Mouse (Mus musculus) left cerebral cortex, postnatal 4 days (tissue): Measurements from ENCODE around the gene Dock4. TPM values are rescaled to one million over a fixed set of nuclear protein-coding genes. Genes with fewer than 3 reads are reported as not detected.

Source experiments
- DNase-seq: peaks from one replicate; pipeline ENCODE4 v3.0.0-alpha.2; 2022
- intact Hi-C: fragments of 180-260 bp; cut with DNase I; formaldehyde crosslinking; loops from one replicate; pipeline ENCODE4 v1.15.1; 2025
- total RNA-seq, 2 experiments: library from RNA; stranded (reverse); gene quantifications; 2 replicates each; pipeline ENCODE4 v1.2.3; 2021

The Dock4 gene
- total RNA-seq, 2 experiments from 2014 or later = 61.4 to 62.9 TPM

DNA sequence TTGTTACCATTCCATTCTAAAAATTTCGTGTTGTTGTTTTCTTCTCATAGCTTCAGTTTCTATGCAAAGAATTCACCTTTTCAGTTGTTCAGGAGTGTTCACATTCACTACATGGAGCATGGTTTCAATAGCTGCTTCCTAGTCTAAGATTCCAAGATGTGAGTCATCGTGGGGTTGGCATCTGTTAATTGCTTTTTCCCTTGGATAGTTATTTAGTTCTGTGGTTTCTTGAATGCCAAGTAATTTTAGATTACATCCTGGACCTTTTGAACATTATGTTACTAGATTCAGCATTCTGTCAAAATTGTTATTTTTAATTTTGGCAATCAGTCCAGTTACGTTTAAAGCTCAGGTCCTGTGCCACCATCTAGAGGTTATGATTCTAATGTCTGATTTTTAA lies 355.7 kb downstream of the Dock4 start:
- DNase-seq = no peak
- intact Hi-C loops = no loop called here

DNA sequence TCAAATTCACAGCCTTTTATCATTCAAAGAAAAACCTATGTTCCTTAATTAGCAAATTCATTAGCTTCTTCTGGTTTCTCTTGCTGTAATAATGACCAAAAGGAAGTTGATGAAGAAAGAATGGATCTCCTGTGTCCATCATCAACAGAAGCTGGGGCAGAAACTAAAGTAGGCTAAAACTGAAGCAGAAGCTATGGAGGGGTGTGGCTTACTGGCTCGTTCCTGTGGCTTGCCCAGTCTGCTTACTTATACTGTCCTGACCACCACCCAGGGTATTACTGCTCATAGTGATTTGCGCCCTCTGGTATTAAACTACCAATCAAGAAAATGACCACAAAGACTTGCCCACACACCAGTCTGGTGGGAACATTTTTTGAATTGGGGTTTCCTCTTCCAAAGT lies 359.5 kb downstream of the Dock4 start:
- intact Hi-C loops = no loop called here
- no peak for DNase-seq

GRCm38 (mm10) chr12:40807916-40808315 lies 362.2 kb downstream of the Dock4 start:
- intact Hi-C loops = no loop called here
- DNase-seq = no peak

- intact Hi-C loops = loop anchor here (10.0 kb wide), 1 partner anchor 369 kb away; the partner anchor contains the start of genes Dock4 and Zfp277
- no peak for DNase-seq
Observed at GRCm38 (mm10) chr12:40813474-40813873, 367.7 kb downstream of the Dock4 start.

DNA sequence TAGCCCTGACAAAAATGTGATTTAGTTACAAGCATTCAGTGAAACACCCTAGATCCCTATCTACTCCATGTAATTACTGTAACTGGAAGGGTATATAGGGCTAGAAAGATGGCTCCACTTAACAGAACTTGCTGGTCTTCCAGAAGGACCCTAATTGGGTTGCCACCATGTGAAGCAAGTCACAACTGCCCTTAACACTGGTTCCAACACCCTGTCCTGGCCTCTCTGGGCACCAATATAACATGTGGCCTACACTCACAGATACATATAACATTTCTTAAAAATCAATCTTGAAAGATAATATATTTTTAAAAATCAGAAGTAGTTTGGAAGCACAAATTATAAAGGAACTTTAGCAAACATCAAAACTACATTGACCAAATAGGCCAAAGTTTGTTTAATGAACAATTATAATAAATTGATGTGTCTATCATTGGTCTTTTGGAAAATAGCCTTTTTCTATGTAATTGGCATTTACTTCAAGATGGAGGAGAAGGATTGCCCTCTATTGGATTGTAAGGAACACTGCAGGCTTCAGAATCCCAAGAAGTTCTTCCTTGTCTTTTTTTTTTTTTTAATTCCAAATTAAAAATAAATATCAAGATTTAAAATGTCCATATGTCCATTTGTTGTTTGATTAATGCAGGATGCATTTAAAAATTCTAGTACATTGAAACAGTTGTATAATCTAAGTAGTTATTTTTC lies 369.1 kb downstream of the Dock4 start:
- intact Hi-C loops = loop anchor here (5.0 to 10.0 kb wide), 2 partner anchors 370 to 558 kb away; partner anchors contain the start of genes Dock4 and Zfp277
- no peak for DNase-seq

DNA sequence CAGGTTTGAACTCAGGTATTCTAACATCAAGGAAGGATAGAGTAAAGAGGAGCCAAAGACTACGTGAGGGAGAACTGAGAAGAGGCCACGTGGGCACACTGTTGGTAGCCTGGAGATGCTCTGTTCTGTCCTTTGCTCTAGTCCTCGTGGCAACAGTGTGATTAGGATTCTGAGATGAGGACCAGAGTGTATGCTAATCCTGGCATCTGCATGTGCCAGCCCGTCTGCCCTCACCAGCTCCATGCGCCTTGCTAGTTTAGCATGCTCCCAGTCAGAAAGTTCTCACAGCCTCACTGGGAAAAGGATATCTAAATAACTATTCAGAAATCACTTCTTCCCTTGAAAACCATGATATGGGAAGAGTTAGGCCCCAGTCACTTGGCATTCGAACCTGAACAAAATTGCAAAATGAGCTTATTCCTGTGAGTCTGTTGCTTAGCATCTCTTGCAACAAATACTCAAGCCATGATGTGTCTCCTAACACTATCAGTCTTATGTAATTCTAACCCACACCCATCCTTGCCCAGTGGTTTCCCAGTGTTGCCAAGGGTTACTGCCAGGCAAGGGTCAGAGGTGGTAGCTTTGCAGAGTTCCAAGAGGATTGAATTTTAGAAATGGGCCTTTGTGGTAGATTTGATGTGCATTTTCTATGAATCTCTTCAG lies 372.4 kb downstream of the Dock4 start:
- intact Hi-C loops = loop anchor here (5.0 to 10.0 kb wide), 2 partner anchors 373 to 561 kb away; partner anchors contain the start of genes Dock4 and Zfp277
- DNase-seq = no peak

GRCm38 (mm10) chr12:40823631-40824030 lies 377.9 kb downstream of the Dock4 start:
- intact Hi-C loops = no loop called here
- no peak for DNase-seq

DNA sequence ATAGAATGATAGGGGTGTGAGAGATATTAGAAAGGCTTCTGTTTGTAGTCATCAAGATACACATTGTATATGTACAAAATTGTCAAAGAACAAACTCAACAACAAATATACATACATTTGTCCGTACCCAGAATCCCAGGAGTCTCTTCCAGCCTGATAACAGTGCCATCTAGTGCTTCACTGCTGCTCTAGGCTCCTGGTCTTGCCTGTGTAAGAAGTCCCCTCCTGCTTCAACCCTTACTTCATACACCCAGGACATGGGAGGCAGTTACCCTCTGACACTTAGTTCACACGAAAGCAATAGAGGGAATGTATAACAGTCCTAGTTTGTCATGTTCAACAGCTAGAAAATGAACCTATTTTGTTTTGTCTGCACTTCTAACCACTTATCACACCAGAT lies 378.5 kb downstream of the Dock4 start:
- intact Hi-C loops = no loop called here
- no peak for DNase-seq

- intact Hi-C loops = no loop called here
- DNase-seq = no peak
Observed at GRCm38 (mm10) chr12:40825935-40826460, 380.2 kb downstream of the Dock4 start.

DNA sequence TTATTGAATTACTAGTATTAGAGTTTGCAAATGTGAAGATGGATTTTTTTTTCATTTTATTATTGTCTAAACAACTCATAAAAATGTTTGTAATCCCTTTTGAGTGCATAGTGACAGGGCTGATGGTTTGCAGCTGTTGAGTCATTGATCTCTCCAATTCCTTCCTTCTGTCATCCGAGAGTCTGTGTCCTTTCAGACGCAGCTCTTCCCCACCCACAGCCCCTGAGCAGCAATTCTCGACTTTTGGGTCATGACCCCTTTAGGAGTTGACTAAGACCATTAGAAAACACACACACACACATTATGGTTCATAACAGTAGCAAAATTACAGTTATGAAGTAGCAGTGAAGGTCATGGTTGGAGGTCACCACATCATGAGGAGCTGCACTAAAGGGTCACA lies 380.7 kb downstream of the Dock4 start:
- intact Hi-C loops = no loop called here

DNA sequence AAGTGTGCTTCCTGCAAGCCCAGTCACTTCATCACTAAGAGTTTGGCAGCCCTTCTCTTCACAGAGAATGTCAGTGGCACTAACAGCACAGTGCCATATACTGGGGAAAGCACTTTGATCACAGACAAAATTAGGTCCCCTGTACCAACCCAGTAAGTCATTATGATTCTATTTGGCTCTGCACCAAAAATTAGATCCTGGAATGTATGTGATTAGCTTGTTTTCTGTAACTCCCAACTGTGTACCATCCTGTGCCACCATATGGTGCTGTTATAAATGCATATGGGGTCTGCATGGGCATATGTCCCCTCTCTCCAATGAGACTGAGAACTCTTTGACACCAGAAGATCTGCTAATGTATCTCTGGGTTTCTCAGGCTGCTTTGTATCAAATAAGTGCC lies 382.3 kb downstream of the Dock4 start:
- no peak for DNase-seq
- intact Hi-C loops = no loop called here

More for the DNA sequence above, 380.7 kb downstream of the Dock4 start:
- no peak for DNase-seq

GRCm38 (mm10) chr12:40829269-40829668 lies 383.5 kb downstream of the Dock4 start:
- intact Hi-C loops = no loop called here

GRCm38 (mm10) chr12:40832157-40832556 lies 386.4 kb downstream of the Dock4 start:
- intact Hi-C loops = loop anchor here (5.0 kb wide), 1 partner anchor 575 kb away; no protein-coding TSS in a partner anchor
- peak; percentile 21 for DNase-seq

More at GRCm38 (mm10) chr12:40829269-40829668, 383.5 kb downstream of the Dock4 start:
- DNase-seq = no peak

DNA sequence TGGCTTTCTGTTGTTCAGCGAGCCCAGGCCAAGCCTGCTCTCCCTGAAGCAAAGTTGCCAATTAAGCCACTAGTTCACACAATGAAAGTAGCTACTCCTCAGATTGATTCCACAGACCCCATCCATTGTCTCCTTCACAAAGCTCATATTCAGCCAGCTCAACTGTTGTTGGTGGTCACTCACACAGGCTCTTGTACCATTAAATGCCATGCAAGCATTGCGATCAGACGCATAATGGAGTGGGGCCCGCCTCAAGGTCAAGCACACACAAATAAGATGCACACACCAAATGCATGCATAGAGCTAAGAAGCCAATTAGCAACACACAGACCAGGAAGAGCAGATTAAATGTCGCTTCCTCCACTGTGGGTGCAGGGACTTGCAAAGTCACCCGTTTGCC lies 391.2 kb downstream of the Dock4 start:
- intact Hi-C loops = no loop called here
- DNase-seq = no peak

DNA sequence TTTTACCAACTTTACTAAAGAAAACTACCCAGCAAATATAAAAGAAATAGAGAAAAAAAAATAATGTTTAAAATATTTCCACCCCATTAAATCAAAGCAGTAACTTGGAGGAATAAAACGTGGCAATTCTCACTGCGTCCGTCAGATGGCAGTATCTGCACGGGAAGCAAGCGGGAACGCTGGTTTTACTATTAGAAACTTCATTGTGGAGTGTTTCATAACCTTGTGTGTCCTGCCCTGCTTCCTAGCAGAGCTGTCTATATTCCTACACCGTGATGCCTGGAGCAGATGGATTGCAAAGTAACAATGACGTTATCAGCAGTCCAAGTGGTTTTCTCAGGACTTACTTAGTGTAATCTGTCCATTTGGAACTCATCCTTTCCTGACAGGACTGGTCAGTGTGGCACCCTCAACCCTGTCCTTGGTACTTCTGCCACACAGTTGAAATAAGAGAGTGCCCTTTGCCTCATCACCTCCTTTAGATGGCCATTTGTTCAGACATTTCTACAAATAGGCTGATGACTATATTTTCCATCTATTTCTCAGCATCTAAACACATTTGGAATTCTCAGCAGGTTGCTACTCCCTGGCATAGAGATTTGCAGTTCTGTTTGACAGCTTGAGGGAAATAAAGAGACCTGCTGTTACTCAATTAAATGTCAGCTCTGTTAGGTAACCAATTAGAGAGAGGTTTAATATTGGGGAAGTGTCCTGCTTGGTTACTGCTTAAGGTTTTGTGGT lies 392.0 kb downstream of the Dock4 start:
- DNase-seq = peak; percentile 66
- intact Hi-C loops = loop anchor here (2.0 kb wide), 1 partner anchor 645 kb away; no protein-coding TSS in a partner anchor

- intact Hi-C loops = loop anchor here (2.0 kb wide), 1 partner anchor 644 kb away; no protein-coding TSS in a partner anchor
- peak; percentile 31 for DNase-seq
Observed at GRCm38 (mm10) chr12:40838338-40838695, 392.6 kb downstream of the Dock4 start.

DNA sequence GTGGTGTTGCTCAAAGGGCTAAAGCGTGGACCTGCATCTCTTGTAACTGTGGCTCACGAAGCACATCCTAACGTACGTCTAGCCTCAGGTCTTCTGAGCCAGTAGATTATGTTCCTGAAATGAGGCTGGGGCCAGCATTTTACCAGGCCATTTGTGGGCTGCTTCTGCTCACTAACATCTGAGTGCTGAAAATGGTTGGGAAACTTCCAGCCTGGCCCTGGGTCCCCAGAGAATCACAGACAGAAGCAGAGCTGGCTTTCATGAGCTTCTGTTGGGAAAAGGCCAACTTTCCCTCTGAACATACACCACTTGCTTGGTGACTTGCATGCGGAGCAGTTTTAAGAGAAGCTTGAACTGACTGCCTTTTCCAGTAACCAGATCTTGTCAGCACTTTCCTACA lies 393.2 kb downstream of the Dock4 start:
- intact Hi-C loops = loop anchor here (2.0 kb wide), 1 partner anchor 644 kb away; no protein-coding TSS in a partner anchor

GRCm38 (mm10) chr12:40839817-40840216 lies 394.1 kb downstream of the Dock4 start:
- DNase-seq = no peak
- intact Hi-C loops = loop anchor here (2.0 to 10.0 kb wide), 2 partner anchors 185 to 643 kb away; partner anchors contain the start of gene Immp2l

More for the DNA sequence above, 393.2 kb downstream of the Dock4 start:
- DNase-seq = peak; percentile 81

GRCm38 (mm10) chr12:40842251-40842988 lies 396.7 kb downstream of the Dock4 start:
- intact Hi-C loops = loop anchor here (10.0 kb wide), 1 partner anchor 182 kb away; the partner anchor contains the start of gene Immp2l
- no peak for DNase-seq

- no peak for DNase-seq
- intact Hi-C loops = loop anchor here (10.0 kb wide), 1 partner anchor 182 kb away; the partner anchor contains the start of gene Immp2l
Observed at GRCm38 (mm10) chr12:40842991-40843390, 397.2 kb downstream of the Dock4 start.
